Mouse (Mus musculus) limb, embryonic 10.5 days (tissue): ENCODE data around the gene Ppp1r15a. TPM values are rescaled to one million over a fixed set of nuclear protein-coding genes. Genes with fewer than 3 reads are reported as not detected.

Experiments used
- DNase-seq: peaks from one replicate; pipeline ENCODE4 v3.0.0-alpha.2; 2017; ENCODE audit warnings: low spot score
- H3K27ac ChIP-seq: fragments of 300-500 bp; sonication (generic); 2 replicates; pipeline ENCODE4 v1.5.1; 2016; ENCODE audit warnings: mild to moderate bottlenecking
- H3K27me3 ChIP-seq: fragments of 300-500 bp; sonication (generic); 2 replicates; pipeline ENCODE4 v1.6.1; 2016; ENCODE audit warnings: low read depth, mild to moderate bottlenecking; ENCODE audit not compliant: poor library complexity, severe bottlenecking
- H3K36me3 ChIP-seq: fragments of 300-500 bp; sonication (generic); 2 replicates; pipeline ENCODE4 v1.6.1; 2016; ENCODE audit warnings: mild to moderate bottlenecking, moderate library complexity
- H3K4me1 ChIP-seq: fragments of 300-500 bp; sonication (generic); 2 replicates; pipeline ENCODE4 v1.6.1; 2016
- H3K4me3 ChIP-seq: fragments of 300-500 bp; sonication (generic); 2 replicates; pipeline ENCODE4 v1.5.1; 2016; ENCODE audit warnings: mild to moderate bottlenecking, moderate library complexity
- H3K9me3 ChIP-seq: fragments of 300-500 bp; sonication (generic); replicated peaks from 2 replicates; pipeline ENCODE4 v1.6.1; 2016; ENCODE audit warnings: mild to moderate bottlenecking
- WGBS: fragments of 180-500 bp; shearing (Covaris S2); methylation state at CpG from one replicate; pipeline ENCODE4 v1.1.7; 2016; 5-methylcytosine and 5-hydroxymethylcytosine counted together
- polyA plus RNA-seq: library from polyadenylated mRNA; unstranded; fragments of >200 nt; fragmentation: Nextera tagmentation; extraction: Ambion mirVana; gene quantifications from 2 replicates; pipeline ENCODE4 v1.2.1, GENCODE M21; 2016

The Ppp1r15a gene
- 22.4 and 25.7 TPM in 2 replicates for polyA plus RNA-seq

GRCm38 (mm10) chr7:45525809-45526473, at the start of gene Ppp1r15a, which contains the start of gene Plekha4:
Gene Ppp1r15a (minus strand): TSS chr7:45526268.
Gene Plekha4 (plus strand): TSS chr7:45526330.
- peak within 1 kb of the TSS; percentile 91 for H3K27ac ChIP-seq
- H3K36me3 ChIP-seq, result peaks cover 19% of the 10 kb centered on the region
- peak within 1 kb of the TSS; percentile 91 for H3K4me3 ChIP-seq
- under 1% methylated on average over 54 of the region's 54 CpGs for WGBS
- peak; percentile 98 for DNase-seq
- H3K27me3 ChIP-seq, result 0 out of 2 replicates have a peak, but pooled peaks cover 3% of the 10 kb centered on the region
- H3K9me3 ChIP-seq, result no peaks in the 10 kb centered on the region
- peaks cover 55% of the 10 kb centered on the region for H3K4me1 ChIP-seq

GRCm38 (mm10) chr7:45574472-45575379, 48.7 kb upstream of the Ppp1r15a start:
- Histone ChIP-seq H3K27ac (no peak overlapping the region), H3K36me3 (peaks cover 43% of the 10 kb centered on the region), H3K4me1 (peaks cover 24% of the 10 kb centered on the region), H3K4me3 (no peak overlapping the region), H3K9me3 (no peaks in the 10 kb centered on the region), H3K27me3 (no peaks in the 10 kb centered on the region)
- WGBS, result 88% methylated on average over 15 of the region's 15 CpGs
- DNase-seq, result no peak

- DNase-seq, result no peak
- Histone ChIP-seq H3K4me3 (no peak overlapping the region), H3K4me1 (peaks cover 24% of the 10 kb centered on the region), H3K27ac (no peak overlapping the region), H3K27me3 (no peaks in the 10 kb centered on the region), H3K36me3 (peaks cover 41% of the 10 kb centered on the region), H3K9me3 (no peaks in the 10 kb centered on the region)
- 85% methylated on average over 8 of the region's 8 CpGs for WGBS
These were observed 47.9 kb upstream of the Ppp1r15a start for GRCm38 (mm10) chr7:45573954-45574353.

GRCm38 (mm10) chr7:45571966-45572365, 45.9 kb upstream of the Ppp1r15a start:
- Histone ChIP-seq H3K4me1 (peaks cover 43% of the 10 kb centered on the region), H3K4me3 (no peak overlapping the region)

GRCm38 (mm10) chr7:45570103-45570741, 44.2 kb upstream of the Ppp1r15a start, which contains the start of gene Bcat2:
Gene Bcat2 (plus strand): TSS chr7:45570153.
- Histone ChIP-seq H3K4me3 (peak within 1 kb of the TSS; percentile 82), H3K9me3 (no peaks in the 10 kb centered on the region), H3K36me3 (0 out of 2 replicates have a peak, but pooled peaks cover 4% of the 10 kb centered on the region), H3K4me1 (peaks cover 48% of the 10 kb centered on the region), H3K27ac (peak within 1 kb of the TSS; percentile 95), H3K27me3 (no peaks in the 10 kb centered on the region)
- WGBS, result 1% methylated on average over 42 of the region's 42 CpGs
- DNase-seq, result peak; percentile 86

More at GRCm38 (mm10) chr7:45571966-45572365, 45.9 kb upstream of the Ppp1r15a start:
- Histone ChIP-seq H3K27ac (no peak overlapping the region; the same call in 1 of the 2 replicates), H3K27me3 (no peaks in the 10 kb centered on the region), H3K9me3 (no peaks in the 10 kb centered on the region), H3K36me3 (peaks cover 21% of the 10 kb centered on the region)
- 79% methylated on average over 1 of the region's 1 CpGs for WGBS
- no peak for DNase-seq

- Histone ChIP-seq H3K4me3 (peak overlapping the region; percentile 55), H3K27me3 (no peaks in the 10 kb centered on the region)
- 81% methylated on average over 10 of the region's 10 CpGs for WGBS
These were observed 42.8 kb upstream of the Ppp1r15a start for GRCm38 (mm10) chr7:45568601-45569473.

GRCm38 (mm10) chr7:45567780-45568516, 41.9 kb upstream of the Ppp1r15a start:
- DNase-seq, result peak; percentile 94
- Histone ChIP-seq H3K36me3 (no peaks in the 10 kb centered on the region), H3K27ac (peak overlapping the region; percentile 89), H3K9me3 (no peaks in the 10 kb centered on the region), H3K27me3 (no peaks in the 10 kb centered on the region), H3K4me1 (peaks cover 48% of the 10 kb centered on the region), H3K4me3 (peak overlapping the region; percentile 55)
- WGBS, result 2% methylated on average over 24 of the region's 24 CpGs

More at GRCm38 (mm10) chr7:45568601-45569473, 42.8 kb upstream of the Ppp1r15a start:
- Histone ChIP-seq H3K9me3 (no peaks in the 10 kb centered on the region), H3K27ac (peak overlapping the region; percentile 95), H3K4me1 (peaks cover 48% of the 10 kb centered on the region), H3K36me3 (no peaks in the 10 kb centered on the region)
- DNase-seq, result no peak

GRCm38 (mm10) chr7:45567112-45567779, 41.2 kb upstream of the Ppp1r15a start:
- Histone ChIP-seq H3K9me3 (no peaks in the 10 kb centered on the region), H3K4me1 (peaks cover 48% of the 10 kb centered on the region), H3K36me3 (no peaks in the 10 kb centered on the region), H3K27ac (peak overlapping the region; percentile 89), H3K27me3 (no peaks in the 10 kb centered on the region), H3K4me3 (peak overlapping the region; percentile 55)
- DNase-seq, result no peak
- WGBS, result 70% methylated on average over 8 of the region's 8 CpGs

GRCm38 (mm10) chr7:45565446-45565845, 39.4 kb upstream of the Ppp1r15a start:
- Histone ChIP-seq H3K27ac (no peak overlapping the region), H3K4me3 (no peak overlapping the region)
- WGBS, result 94% methylated on average over 9 of the region's 9 CpGs

GRCm38 (mm10) chr7:45564811-45565210, 38.7 kb upstream of the Ppp1r15a start:
- peaks cover 39% of the 10 kb centered on the region for H3K4me1 ChIP-seq
- no peaks in the 10 kb centered on the region for H3K36me3 ChIP-seq
- no peak for DNase-seq
- WGBS, result 84% methylated on average over 2 of the region's 2 CpGs
- no peak overlapping the region for H3K4me3 ChIP-seq
- no peak overlapping the region for H3K27ac ChIP-seq
- no peaks in the 10 kb centered on the region for H3K27me3 ChIP-seq
- no peaks in the 10 kb centered on the region for H3K9me3 ChIP-seq

More at GRCm38 (mm10) chr7:45565446-45565845, 39.4 kb upstream of the Ppp1r15a start:
- Histone ChIP-seq H3K36me3 (no peaks in the 10 kb centered on the region), H3K4me1 (peaks cover 45% of the 10 kb centered on the region), H3K27me3 (no peaks in the 10 kb centered on the region), H3K9me3 (no peaks in the 10 kb centered on the region)
- DNase-seq, result no peak
